Mouse (Mus musculus) MEL (cell line): ENCODE results near the gene Ppp1r18.
A peak's percentile ranks its signal among the peaks of the same experiment; 100 is the strongest.

Experiments
- CTCF ChIP-seq, 3 experiments: IDR thresholded peaks in 2 of 3; conservative IDR thresholded peaks in 1 of 3; 2 replicates each; pipeline ENCODE4 v1.5.1; 2011 to 2012; ENCODE audit warnings: low read length in 3 of 3, low read depth in 2 of 3, mild to moderate bottlenecking in 2 of 3, improper control_type of control experiment in 1 of 3, inconsistent platforms in 1 of 3, mixed read lengths in 1 of 3, moderate library complexity in 1 of 3; ENCODE audit not compliant: control insufficient read depth in 1 of 3, insufficient read depth in 1 of 3, poor library complexity in 1 of 3, severe bottlenecking in 1 of 3
- E2F4 ChIP-seq: IDR thresholded peaks from 2 replicates; pipeline ENCODE4 v1.6.1; 2011; ENCODE audit warnings: low read depth, low read length, improper control_type of control experiment, borderline replicate concordance
- EP300 ChIP-seq, 2 experiments: IDR thresholded peaks; 2 replicates each; pipeline ENCODE4 v1.6.1; 2011; ENCODE audit warnings: improper control_type of control experiment in 2 of 2, low read length in 2 of 2, low read depth in 1 of 2, mild to moderate bottlenecking in 1 of 2
- GATA1 ChIP-seq: IDR thresholded peaks from 2 replicates; pipeline ENCODE4 v1.6.1; 2011; ENCODE audit warnings: low read depth, low read length, improper control_type of control experiment
- KAT2A ChIP-seq: conservative IDR thresholded peaks from 2 replicates; pipeline ENCODE4 v1.6.1; 2012; ENCODE audit warnings: low read depth, low read length, improper control_type of control experiment, inconsistent platforms
- MEF2A ChIP-seq: IDR thresholded peaks from 2 replicates; pipeline ENCODE4 v1.6.1; 2014; ENCODE audit warnings: low read depth, mild to moderate bottlenecking, inconsistent platforms, low read length, improper control_type of control experiment; ENCODE audit not compliant: poor library complexity, insufficient replicate concordance, severe bottlenecking; ENCODE audit errors: extremely low read depth
- MYB ChIP-seq: IDR thresholded peaks from 2 replicates; pipeline ENCODE4 v1.6.1; 2011; ENCODE audit warnings: mild to moderate bottlenecking, low read depth, low read length, improper control_type of control experiment
- POLR2A ChIP-seq, 2 experiments: IDR thresholded peaks; 2 replicates each; pipeline ENCODE4 v1.6.1; 2011 to 2012; ENCODE audit warnings: low read length in 2 of 2, mild to moderate bottlenecking in 2 of 2, control low read depth in 1 of 2, improper control_type of control experiment in 1 of 2, low read depth in 1 of 2, moderate library complexity in 1 of 2; ENCODE audit not compliant: control insufficient read depth in 1 of 2, insufficient read depth in 1 of 2, poor library complexity in 1 of 2
- RCOR1 ChIP-seq: IDR thresholded peaks from 2 replicates; pipeline ENCODE4 v1.6.1; 2012; ENCODE audit warnings: low read depth, mild to moderate bottlenecking, inconsistent platforms, low read length, improper control_type of control experiment
- UBTF ChIP-seq: IDR thresholded peaks from 2 replicates; pipeline ENCODE4 v1.6.1; 2012; ENCODE audit warnings: low read depth, mild to moderate bottlenecking, inconsistent platforms, low read length, improper control_type of control experiment, moderate library complexity, borderline replicate concordance; ENCODE audit not compliant: insufficient read depth
- USF1 ChIP-seq: IDR thresholded peaks from 2 replicates; pipeline ENCODE4 v1.6.1; 2014; ENCODE audit warnings: low read depth, mild to moderate bottlenecking, inconsistent platforms, low read length, improper control_type of control experiment, moderate library complexity

DNA sequence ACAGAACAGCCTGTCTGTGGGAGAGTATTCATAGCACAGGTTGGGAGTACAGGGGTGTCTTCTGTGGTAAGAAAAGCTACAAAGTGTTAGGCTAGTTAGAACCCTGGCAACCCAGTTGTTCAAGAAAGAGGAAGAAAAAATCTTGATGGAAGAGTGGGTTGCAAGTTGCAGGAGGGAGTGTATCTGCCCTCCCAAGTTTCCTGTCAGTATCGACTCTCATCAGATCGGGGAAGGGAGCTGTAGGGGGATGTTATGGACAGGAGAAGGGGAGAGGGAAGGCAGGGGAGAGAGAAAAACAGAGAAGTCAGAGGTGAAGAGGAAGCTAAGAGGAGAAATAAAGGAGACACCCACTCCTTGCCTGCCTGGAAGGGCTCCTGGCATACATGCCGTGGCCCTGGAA, 35.2 kb downstream of the Ppp1r18 start:
- TF ChIP-seq USF1 (no peak), MEF2A (no peak), POLR2A (IDR thresholded peaks at IDR 0.05; ENCODE audit: control insufficient read depth in 1 of 2, insufficient read depth in 1 of 2, low read depth in 1 of 2, low read length in 2 of 2, poor library complexity in 1 of 2) (no peak), CTCF (IDR thresholded peaks at IDR 0.05 in 2 of 3, conservative IDR thresholded peaks at IDR 0.05 in 1 of 3; ENCODE audit: control insufficient read depth in 1 of 3, insufficient read depth in 1 of 3, low read depth in 2 of 3, low read length in 3 of 3, poor library complexity in 1 of 3, severe bottlenecking in 1 of 3) (no peak), GATA1 (peak; percentile 64), RCOR1 (no peak), KAT2A (no peak), EP300 (IDR thresholded peaks at IDR 0.05; ENCODE audit: low read depth in 1 of 2, low read length in 2 of 2) (peak; percentile 48 to 68; a peak in 3 of 4 replicates), MYB (no peak), UBTF (no peak), E2F4 (no peak)
